Mouse (Mus musculus): ENCODE measurements around the gene Mtcl1. TPM values are rescaled to one million over a fixed set of nuclear protein-coding genes. Genes with fewer than 3 reads are reported as not detected.
A peak's percentile ranks its signal among the peaks of the same experiment; 100 is the strongest.

Mtcl1 gene
- total RNA-seq, 4 experiments from 2014 or later = 8.2 to 17.0 (median 11.1) TPM

- no peak for DNase-seq
Observed at GRCm38 (mm10) chr17:66407833-66408232, 41.7 kb downstream of the Mtcl1 start.

- DNase-seq = no peak
Observed at GRCm38 (mm10) chr17:66405601-66406000, 43.9 kb downstream of the Mtcl1 start.

DNA sequence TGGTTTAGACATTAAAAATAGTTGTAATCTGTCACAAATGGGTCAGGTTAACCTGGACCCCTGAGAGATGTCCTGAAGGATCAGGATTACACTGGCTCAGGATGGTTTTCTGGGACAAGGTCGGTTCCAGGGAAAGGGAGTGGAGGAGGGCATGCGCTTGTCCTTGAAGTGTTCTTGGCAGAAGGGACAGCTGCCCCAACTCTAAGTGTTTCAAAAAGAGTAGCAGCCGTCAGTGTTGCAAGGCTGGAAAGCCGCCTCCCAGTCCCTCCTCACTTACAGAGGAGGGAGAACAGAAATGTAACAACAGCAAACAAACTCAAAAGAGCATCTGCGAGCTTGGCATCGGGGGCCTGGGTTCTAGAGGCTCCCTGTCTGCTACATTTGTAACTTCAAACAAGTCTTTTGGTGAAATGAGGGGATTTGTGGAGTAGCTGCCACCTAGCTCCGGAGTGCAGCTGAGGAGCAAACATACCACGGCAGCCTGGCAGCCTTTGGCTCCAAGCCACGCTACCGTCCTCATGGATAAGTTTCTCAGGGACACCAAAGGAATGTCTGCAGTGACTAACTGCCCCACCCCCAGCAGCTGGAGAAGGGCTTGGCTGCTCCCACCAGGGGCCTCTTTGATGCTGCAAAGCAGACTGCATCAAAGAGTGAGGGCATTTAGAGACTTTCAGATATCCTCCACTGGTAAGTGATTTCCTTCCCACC lies 44.5 kb downstream of the Mtcl1 start:
- DNase-seq = peak; percentile 76

DNA sequence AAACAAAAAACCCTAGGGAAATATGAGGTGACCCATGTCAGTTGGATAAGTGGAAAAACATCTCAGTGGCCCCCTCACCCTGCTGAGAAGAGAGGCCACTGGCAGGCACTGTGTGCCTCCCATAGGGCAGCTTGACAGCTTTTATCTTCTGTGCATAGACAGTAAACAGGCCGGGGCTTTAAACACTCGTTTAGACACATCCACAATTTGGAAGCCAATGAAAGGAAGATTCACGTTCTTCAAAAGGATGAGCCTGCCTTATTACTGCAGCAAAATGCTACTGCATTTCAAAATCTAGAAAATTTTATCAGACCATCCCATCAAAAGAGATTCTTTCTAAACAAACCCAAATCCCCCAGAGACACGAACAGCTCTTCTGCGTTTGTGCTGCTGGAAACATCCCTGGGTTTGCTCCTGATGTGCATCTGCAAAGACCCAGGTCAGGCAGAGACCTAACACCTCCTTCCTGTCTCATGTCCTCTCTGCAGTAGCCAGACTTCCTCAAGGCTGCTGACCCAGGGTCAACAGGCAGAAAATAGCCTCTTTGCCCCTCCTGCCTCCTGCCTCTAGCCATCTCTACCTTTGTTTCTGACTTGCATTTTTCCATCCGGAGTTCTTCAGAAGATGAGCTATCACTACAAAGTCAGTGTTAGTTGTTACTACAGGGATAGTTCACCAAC lies 46.6 kb downstream of the Mtcl1 start:
- DNase-seq = no peak

DNA sequence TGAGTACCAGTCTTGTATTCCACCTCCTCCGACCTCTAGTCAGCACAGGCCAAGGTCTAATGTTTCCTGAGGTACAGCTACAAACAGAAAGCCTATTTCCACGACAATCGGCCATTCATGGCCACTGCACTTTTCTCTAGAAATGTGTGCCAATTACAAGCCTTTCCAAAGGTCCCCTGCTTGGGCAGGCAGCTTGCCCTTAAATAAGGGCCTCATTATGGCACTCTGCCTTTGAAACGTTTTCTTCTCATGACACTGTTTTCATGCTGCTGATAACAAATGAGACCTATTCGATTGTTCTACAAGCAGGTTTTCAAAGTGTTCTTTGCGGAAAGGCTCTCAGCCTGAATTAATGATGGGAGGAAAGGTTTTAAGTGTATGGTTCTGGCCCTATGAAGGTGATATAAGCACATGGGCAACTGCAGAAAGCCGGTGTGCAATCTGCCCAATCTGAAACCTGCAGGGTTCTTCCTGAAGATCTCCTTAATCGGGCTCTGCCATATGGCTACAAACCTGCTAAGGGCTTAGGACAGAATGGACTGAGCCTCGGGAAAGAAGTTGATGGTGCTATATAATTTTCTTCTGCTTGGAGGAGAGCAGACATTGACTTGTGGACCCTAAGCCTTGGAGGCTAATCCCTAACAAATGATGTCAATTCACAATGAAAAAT lies 47.8 kb downstream of the Mtcl1 start:
- no peak for DNase-seq

GRCm38 (mm10) chr17:66399780-66400179 lies 49.8 kb downstream of the Mtcl1 start:
- no peak for DNase-seq

GRCm38 (mm10) chr17:66394571-66394970 lies 55.0 kb downstream of the Mtcl1 start:
- DNase-seq = peak; percentile 21

DNA sequence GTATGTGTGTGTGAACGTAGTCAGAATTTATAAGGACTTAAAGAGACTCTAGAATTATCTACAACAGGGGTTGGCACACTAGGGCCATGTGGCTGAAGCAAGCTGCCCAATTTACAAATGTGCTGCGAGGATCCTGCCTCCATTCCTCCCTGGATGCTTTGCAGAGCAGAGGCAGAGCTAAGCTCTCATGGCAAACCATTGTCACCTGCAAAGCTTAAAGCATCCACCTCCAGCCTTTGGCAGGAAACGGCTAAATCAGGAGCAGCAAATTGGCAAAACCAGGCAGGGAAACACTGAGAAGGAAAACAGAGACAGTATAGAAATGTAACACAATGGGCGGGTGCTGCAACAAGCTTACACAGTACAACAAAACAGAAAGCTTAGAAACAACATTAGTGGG lies 61.2 kb downstream of the Mtcl1 start:
- DNase-seq = no peak

GRCm38 (mm10) chr17:66381338-66381737 lies 68.2 kb downstream of the Mtcl1 start:
- DNase-seq = no peak

DNA sequence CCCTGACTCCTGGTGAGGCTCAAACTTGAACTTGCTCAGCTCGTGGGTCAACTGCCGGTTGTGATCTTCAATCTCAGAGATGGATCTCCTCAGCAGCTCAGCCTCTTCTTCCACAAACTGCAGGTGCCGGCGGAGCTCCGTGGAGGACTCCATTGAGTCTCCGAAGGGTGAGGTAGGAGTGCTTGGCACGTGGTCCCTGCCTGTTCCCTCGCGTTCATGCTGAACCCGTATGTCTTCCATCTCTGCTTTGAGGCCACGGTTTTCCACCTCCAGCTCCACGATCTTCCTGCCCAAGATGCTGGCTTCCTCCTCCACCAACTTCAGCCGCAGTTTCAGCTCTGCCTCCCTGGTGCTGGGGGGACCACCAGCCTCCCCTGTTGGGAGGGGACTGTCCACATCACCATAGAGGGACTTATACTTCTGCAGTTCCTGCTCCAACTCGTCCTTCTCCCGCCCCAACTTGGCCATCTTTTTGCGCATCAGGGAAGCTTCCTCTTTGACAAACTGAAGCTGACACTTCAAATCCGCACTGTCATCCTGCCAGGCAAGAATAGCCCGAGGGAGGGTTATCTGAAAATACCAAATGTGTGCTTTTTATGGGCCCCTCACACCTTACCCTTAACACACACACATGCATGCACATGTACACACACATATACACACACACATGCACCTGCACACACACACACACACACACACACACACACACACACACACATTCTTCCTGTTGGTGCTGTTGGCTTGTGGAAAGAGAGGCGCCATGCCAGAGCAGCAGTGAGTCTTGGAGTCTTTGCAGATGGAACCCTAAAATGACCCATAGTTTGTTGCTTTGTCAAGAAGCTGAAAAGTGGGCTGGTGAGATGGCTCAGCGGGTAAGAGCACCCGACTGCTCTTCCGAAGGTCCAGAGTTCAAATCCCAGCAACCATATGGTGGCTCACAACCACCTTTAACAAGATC lies 69.4 kb downstream of the Mtcl1 start:
- no peak for DNase-seq

DNA sequence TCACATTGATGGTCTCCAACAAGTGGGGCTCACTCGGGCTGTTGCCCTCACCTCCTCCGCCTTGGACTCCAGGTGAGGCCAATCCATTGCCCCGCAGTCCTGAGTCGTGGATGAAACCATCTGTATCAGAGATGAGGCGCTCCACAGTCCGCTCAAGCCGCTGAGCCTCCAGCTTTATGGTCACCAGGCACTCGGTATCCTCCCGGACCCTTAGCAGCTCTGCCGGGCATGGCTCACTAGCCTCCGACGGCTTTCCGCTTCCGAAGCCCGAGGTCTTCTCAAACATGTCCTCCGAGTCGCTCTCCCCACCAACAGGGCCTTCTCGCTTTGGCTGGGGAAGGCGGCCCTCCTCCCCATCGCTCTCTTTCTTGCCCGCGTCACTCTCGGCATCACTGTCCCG lies 70.2 kb downstream of the Mtcl1 start:
- DNase-seq = no peak

DNA sequence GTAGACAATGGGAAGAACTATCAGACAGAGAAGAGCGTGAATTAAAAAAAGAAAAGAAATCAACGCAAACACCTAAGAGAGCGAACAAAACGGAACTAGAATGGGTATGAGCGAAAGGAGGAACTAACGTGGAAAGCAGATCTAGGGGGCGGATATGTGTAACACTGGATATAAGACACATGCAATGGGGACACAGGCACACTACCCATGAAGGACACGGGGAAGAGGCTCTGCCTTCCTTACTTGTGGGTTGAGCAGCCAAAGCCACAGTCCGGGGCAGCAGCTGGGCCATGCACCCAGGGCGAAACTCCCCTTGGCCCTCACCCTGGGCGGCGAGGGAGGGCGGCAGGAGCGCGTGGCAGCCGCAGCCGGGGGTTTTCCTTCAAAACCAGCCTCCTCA lies 71.4 kb downstream of the Mtcl1 start:
- no peak for DNase-seq

DNA sequence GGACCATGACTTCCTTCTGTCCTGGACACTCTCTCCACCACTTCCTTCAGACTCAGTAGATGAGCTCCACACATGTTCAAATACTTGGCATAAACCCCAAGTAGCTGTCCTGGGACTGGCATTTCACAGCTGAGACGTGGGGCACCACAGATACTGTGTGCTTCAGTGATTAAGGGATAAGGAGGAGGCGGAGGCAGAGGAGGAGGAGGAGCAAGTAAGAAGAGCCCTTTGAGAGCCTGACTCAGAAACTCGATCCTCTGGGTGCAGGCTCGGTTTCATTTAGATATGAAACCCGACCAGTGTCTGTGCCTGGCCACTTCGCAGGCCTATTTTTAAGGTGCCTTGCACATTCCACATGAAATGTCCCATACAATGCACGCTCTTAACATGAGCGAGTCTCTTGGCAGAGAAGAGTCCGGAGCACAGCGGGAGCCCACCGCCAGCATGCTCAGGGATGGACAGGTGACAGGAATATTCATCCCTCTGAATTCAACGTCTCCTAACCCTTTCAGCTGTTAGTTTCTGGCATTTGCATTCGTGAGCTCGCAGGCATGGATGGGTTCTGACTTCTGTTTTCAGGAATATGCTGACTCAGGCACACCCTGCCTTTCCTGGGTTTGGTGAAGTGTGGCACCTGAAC lies 74.8 kb downstream of the Mtcl1 start:
- no peak for DNase-seq

DNA sequence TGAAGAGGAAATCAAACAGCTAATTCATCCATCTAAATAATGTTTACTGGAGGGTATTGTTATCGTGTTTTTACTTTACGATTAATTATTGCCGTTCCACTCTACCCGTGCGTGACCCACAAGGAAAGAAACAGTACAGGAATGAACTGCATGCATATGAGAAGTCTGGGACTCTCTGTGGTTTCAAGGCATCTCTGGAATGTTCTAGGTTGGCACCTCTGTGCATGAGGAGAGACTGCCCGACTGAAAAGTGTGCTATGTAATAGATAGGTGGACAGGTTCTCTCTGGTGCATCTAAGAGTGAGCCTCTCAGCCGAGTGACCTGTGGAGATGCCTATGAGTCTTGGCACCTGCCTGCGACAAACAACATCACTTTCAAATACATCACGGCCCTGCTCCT lies 78.7 kb downstream of the Mtcl1 start:
- DNase-seq = no peak

- no peak for DNase-seq
Observed at GRCm38 (mm10) chr17:66369777-66370176, 79.8 kb downstream of the Mtcl1 start.

DNA sequence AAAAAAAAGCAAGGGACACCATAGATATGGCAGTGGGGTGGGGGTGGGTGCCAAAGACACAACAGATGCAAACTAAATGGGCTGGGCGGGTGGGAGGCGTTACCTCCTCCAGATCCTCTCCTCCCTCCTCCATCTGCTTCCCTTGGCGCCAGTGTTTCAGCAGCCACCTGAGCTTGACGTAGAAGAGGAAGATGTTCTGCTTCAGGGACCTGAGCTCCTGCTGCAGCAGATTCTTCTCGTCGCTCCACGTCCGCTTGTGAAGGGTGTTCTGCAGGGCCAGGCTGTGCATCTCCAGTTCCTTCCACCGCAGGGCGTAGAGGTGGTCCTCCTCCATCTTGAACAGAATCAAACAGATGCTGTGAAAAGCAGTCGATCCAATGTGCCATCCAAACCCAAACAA lies 81.4 kb downstream of the Mtcl1 start:
- DNase-seq = no peak

- no peak for DNase-seq
Observed at GRCm38 (mm10) chr17:66365664-66366063, 83.9 kb downstream of the Mtcl1 start.

GRCm38 (mm10) chr17:66365293-66365642 lies 84.3 kb downstream of the Mtcl1 start:
- no peak for DNase-seq

GRCm38 (mm10) chr17:66364525-66365292 lies 84.8 kb downstream of the Mtcl1 start:
- DNase-seq = no peak

DNA sequence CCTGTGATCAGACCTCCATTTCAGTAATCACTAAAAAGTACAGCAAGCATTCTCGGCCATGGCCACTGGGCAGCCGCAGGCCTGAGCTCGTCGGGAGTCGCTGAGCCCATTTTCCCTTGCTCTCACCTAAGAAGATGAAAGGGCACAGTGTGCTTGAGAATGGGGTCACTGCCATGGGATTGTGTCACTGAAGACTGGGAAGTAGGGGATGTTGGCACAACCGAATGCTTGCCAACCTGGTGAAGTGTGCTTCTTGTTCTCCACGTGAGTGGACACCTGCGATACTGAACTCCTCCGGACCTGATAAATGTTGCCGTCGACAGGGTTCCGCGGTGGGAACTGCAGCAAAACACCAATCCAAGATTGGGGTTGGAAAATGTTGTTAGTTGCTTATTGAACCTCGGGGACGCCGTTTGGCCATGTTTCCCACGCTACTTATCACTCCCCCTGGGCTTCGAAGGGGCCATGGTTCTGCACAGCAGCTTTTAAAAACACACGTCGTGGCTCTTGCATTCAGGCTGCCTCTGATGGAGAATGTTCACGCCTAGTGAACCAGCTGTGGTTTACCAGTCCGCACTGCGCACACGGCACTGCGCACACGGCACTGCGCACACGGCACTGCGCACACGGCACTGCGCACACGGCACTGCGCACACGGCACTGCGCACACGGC lies 85.6 kb downstream of the Mtcl1 start:
- no peak for DNase-seq

Data from adrenal gland, adult 8-10 months (tissue).